Comparison of ENCODE assay signal across 13 mouse cellular contexts in the genomic region with DNA sequence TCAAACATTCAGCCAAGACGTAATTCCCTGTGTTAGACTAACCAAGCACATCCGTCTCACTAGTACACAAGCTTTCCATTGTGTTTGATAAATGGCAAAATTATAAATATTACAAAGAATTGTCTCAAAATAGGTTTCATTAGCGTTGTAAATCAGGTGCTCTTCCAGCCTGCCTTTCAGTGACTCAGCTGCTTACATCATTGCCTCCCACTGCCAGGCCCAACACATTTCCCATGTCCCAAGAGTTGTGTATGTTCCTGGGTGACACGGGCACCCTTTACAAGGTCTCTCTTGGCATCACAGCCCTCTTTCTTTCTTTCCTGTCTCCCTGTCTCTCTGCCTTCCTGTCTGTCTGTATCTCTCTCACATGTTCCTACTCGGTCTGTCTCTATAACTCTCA.
DNase-seq lines count a peak whose midpoint lies in the region.
"Had no signal": no experiment of that assay in that cellular context is flagged by ENCODE, and none has a peak within 500 bp of the region (broad histone marks: within the 10 kb centered on the region; RNA-seq: fewer than 3 reads in every experiment).

No protein-coding gene starts in this region.

- DNase-seq in adrenal gland, postnatal 14 days, result peak; percentile 42
- no peak for DNase-seq in adrenal gland, postnatal 25 days
- DNase-seq in layer of hippocampus, adult 11-12 months (ENCODE audit: low spot score), result peak; percentile 54
- DNase-seq in layer of hippocampus, postnatal 10 days (ENCODE audit: low spot score in 2 of 2), result no peak
- peak; percentile 53 for DNase-seq in right cerebral cortex, adult 18-20 months
- DNase-seq in right cerebral cortex, postnatal 4 days, result no peak
- no peak for DNase-seq in liver
- DNase-seq: cerebellum, adult 11 months; cerebellum, adult 8-10 months; cerebellum, postnatal 14 days; embryo, embryonic 11 days; gastrocnemius, adult 2 months; gastrocnemius, postnatal 25 days had no signal

Comparison
In these comparisons a context has a peak if more than half of its experiments do, and no peak if none do; other contexts are left out.
1. DNase-seq: peak in adrenal gland, postnatal 14 days (single experiment), layer of hippocampus, adult 11-12 months (single experiment) and right cerebral cortex, adult 18-20 months (single experiment); none in adrenal gland, postnatal 25 days (single experiment), layer of hippocampus, postnatal 10 days (0 of 2), right cerebral cortex, postnatal 4 days (single experiment) and liver (single experiment).